Mouse (Mus musculus) heart, postnatal 0 days (tissue): ENCODE measurements around the gene Ttc16.

ENCODE experiments used
- CTCF ChIP-seq: IDR thresholded peaks from 2 replicates; pipeline ENCODE4 v1.5.1; 2016; ENCODE audit warnings: antibody characterized with exemption, control low read depth, low read depth
- EP300 ChIP-seq: IDR thresholded peaks from 2 replicates; pipeline ENCODE4 v1.6.1; 2016; ENCODE audit warnings: antibody characterized with exemption, low read depth

GRCm38 (mm10) chr2:32758503-32758902, 16.9 kb downstream of the Ttc16 start:
- TF ChIP-seq CTCF, result no peak
- TF ChIP-seq EP300, result no peak
